Mouse (Mus musculus): ENCODE data around the gene Col28a1. TPM values are rescaled to one million over a fixed set of nuclear protein-coding genes. Genes with fewer than 3 reads are reported as not detected.

Gene Col28a1
- total and polyA plus RNA-seq, 3 experiments, result not detected

DNA sequence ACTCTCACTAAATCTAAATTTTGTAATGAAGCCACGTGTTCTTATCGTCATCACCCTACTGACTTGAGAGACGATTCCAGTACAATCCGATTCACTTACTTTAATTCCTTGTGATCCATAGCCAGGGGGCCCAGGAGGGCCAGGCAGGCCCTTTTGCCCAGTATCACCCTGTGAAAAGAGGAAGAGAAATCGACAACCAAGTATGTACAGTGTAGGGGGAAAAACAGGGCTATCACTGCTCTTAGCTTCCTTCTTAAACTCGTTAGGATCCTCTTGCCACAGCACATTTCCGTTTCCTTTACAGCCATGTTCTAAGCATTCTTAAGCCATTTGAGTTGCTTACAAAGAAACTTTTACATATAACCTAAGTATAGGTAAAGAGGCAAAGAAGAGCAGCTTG, 133.2 kb downstream of the Col28a1 start:
- Histone ChIP-seq H3K36me3 (ENCODE audit: control insufficient read depth in 1 of 2, insufficient read depth in 2 of 2, low read length in 2 of 2) (no peaks in the 10 kb centered on the region), H3K4me1 (ENCODE audit: control insufficient read depth in 1 of 2, insufficient read depth in 2 of 2, low read length in 2 of 2) (no peaks in the 10 kb centered on the region), H3K9ac (ENCODE audit: control insufficient read depth, low read depth, low read length, poor library complexity, severe bottlenecking) (no peak overlapping the region), H3K79me2 (ENCODE audit: control insufficient read depth, insufficient read depth, low read length, poor library complexity) (no peaks in the 10 kb centered on the region), H3K27me3 (ENCODE audit: control insufficient read depth in 1 of 2, insufficient read depth in 2 of 2, low read length in 2 of 2) (no peaks in the 10 kb centered on the region; a peak in 2 of 4 replicates), H3K9me3 (replicated peaks; ENCODE audit: insufficient read depth, low read length) (no peaks in the 10 kb centered on the region), H3K27ac (ENCODE audit: control insufficient read depth, low read depth, low read length) (no peak overlapping the region), H3K4me3 (ENCODE audit: control insufficient read depth in 1 of 2, insufficient read depth in 1 of 2, low read depth in 2 of 2, low read length in 2 of 2) (no peak overlapping the region)
- no peak for TF ChIP-seq HCFC1 (IDR thresholded peaks at IDR 0.05; ENCODE audit: low read depth, low read length)
- no peak for TF ChIP-seq JUND (IDR thresholded peaks at IDR 0.05; ENCODE audit: low read depth, low read length)
- no peak for TF ChIP-seq NRF1 (IDR thresholded peaks at IDR 0.05; ENCODE audit: insufficient read depth, low read depth, low read length, poor library complexity, severe bottlenecking)
- TF ChIP-seq BHLHE40 (IDR thresholded peaks at IDR 0.05; ENCODE audit: borderline replicate concordance, low read depth, low read length), result no peak
- no peak for TF ChIP-seq MAFK (IDR thresholded peaks at IDR 0.05; ENCODE audit: borderline replicate concordance, low read depth, low read length)
- no peak for TF ChIP-seq MYB (IDR thresholded peaks at IDR 0.05; ENCODE audit: low read depth, low read length)
- TF ChIP-seq GATA1 (IDR thresholded peaks at IDR 0.05; ENCODE audit: low read depth, low read length), result no peak
- no peak for TF ChIP-seq ZC3H11A (IDR thresholded peaks at IDR 0.05; ENCODE audit: low read depth, low read length)
- no peak for TF ChIP-seq UBTF (IDR thresholded peaks at IDR 0.05; ENCODE audit: borderline replicate concordance, insufficient read depth, low read depth, low read length)
- no peak for TF ChIP-seq SIN3A (IDR thresholded peaks at IDR 0.05; ENCODE audit: low read length)
- no peak for DNase-seq (ENCODE audit: low read depth, low spot score)

DNA sequence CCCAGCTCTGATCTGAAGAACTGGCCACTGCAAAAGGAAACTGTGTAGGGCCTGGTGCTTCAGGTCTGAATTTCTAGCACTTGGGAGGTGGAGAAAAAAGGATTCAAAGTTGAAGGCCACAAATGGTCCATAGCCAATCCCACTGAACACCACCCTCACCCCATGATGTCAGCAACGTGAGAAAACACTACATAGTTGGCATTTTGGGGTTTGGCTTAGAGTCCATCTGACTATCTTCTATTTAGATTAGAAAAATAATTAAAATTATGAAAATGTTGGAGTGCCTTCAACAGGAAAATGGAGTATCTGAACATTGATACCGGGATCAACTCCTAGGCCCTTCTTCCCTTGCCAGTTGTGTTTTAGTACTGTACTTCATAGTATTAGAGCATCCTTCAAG, 144.2 kb downstream of the Col28a1 start:
- Histone ChIP-seq H3K9me3 (replicated peaks; ENCODE audit: insufficient read depth, low read length) (no peaks in the 10 kb centered on the region), H3K27me3 (ENCODE audit: control insufficient read depth in 1 of 2, insufficient read depth in 2 of 2, low read length in 2 of 2) (no peaks in the 10 kb centered on the region; a peak in 1 of 4 replicates), H3K4me1 (ENCODE audit: control insufficient read depth in 1 of 2, insufficient read depth in 2 of 2, low read length in 2 of 2) (no peaks in the 10 kb centered on the region), H3K79me2 (ENCODE audit: control insufficient read depth, insufficient read depth, low read length, poor library complexity) (no peaks in the 10 kb centered on the region), H3K9ac (ENCODE audit: control insufficient read depth, low read depth, low read length, poor library complexity, severe bottlenecking) (no peak overlapping the region), H3K27ac (ENCODE audit: control insufficient read depth, low read depth, low read length) (no peak overlapping the region), H3K4me3 (ENCODE audit: control insufficient read depth in 1 of 2, insufficient read depth in 1 of 2, low read depth in 2 of 2, low read length in 2 of 2) (no peak overlapping the region), H3K36me3 (ENCODE audit: control insufficient read depth in 1 of 2, insufficient read depth in 2 of 2, low read length in 2 of 2) (no peaks in the 10 kb centered on the region)
- DNase-seq (ENCODE audit: low read depth, low spot score), result no peak
- TF ChIP-seq USF2 (IDR thresholded peaks at IDR 0.05; ENCODE audit: borderline replicate concordance in 1 of 2, insufficient read depth in 1 of 2, low read depth in 1 of 2, low read length in 2 of 2) (no peak), ZNF384 (IDR thresholded peaks at IDR 0.05; ENCODE audit: low read depth, low read length) (no peak), SMC3 (IDR thresholded peaks at IDR 0.05; ENCODE audit: low read depth, low read length) (no peak), GABPA (IDR thresholded peaks at IDR 0.05; ENCODE audit: low read depth, low read length) (no peak), ZMIZ1 (IDR thresholded peaks at IDR 0.05; ENCODE audit: low read depth, low read length) (no peak), ZKSCAN1 (IDR thresholded peaks at IDR 0.05; ENCODE audit: low read depth, low read length) (no peak), MAZ (IDR thresholded peaks at IDR 0.05; ENCODE audit: low read depth, low read length) (no peak), HCFC1 (IDR thresholded peaks at IDR 0.05; ENCODE audit: low read depth, low read length) (no peak), POLR2A (IDR thresholded peaks at IDR 0.05; ENCODE audit: control insufficient read depth in 1 of 2, insufficient read depth in 1 of 2, low read depth in 1 of 2, low read length in 2 of 2, poor library complexity in 1 of 2) (no peak), JUND (IDR thresholded peaks at IDR 0.05; ENCODE audit: low read depth, low read length) (no peak), POLR2AphosphoS5 (IDR thresholded peaks at IDR 0.05; ENCODE audit: borderline replicate concordance, low read depth, low read length) (no peak), GATA1 (IDR thresholded peaks at IDR 0.05; ENCODE audit: low read depth, low read length) (no peak), EP300 (IDR thresholded peaks at IDR 0.05; ENCODE audit: low read depth in 1 of 2, low read length in 2 of 2) (no peak), POLR2AphosphoS2 (IDR thresholded peaks at IDR 0.05; ENCODE audit: low read length) (no peak), E2F4 (IDR thresholded peaks at IDR 0.05; ENCODE audit: borderline replicate concordance, low read depth, low read length) (no peak), RCOR1 (IDR thresholded peaks at IDR 0.05; ENCODE audit: low read depth, low read length) (no peak), UBTF (IDR thresholded peaks at IDR 0.05; ENCODE audit: borderline replicate concordance, insufficient read depth, low read depth, low read length) (no peak), NELFE (IDR thresholded peaks at IDR 0.05; ENCODE audit: low read depth, low read length) (no peak), SIN3A (IDR thresholded peaks at IDR 0.05; ENCODE audit: low read length) (no peak)

Data from MEL (cell line).